Mouse (Mus musculus): Measurements from ENCODE around the gene Commd9. TPM values are rescaled to one million over a fixed set of nuclear protein-coding genes. Genes with fewer than 3 reads are reported as not detected.

Gene Commd9
- polyA plus RNA-seq, 1 experiment from 2014 or later = 27.5 TPM

DNA sequence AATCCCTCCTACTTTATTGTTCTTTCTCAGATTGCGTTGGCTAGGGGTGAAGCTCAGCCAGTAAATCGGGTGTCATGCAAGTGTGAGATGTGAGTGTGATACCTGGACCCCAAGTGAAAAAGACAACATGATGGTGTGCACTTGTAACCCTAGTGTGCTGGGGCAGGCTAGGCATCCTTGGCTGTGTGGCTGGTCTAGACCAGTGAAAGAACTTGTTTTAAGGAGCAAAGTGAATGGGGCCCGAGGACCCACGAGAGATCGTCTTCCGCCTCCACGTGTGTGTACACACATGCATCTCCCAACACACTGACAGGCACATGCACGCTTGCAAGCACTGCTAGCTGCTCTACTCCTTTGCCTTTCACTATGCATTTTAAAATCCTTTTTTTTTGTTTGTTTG lies 2.8 kb downstream of the Commd9 start:
- H3K9ac ChIP-seq = no peak overlapping the region
- no peak overlapping the region for H3K27ac ChIP-seq
- 86% methylated on average over 8 of the region's 8 CpGs for WGBS (ENCODE audit: insufficient replicate concordance)

DNA sequence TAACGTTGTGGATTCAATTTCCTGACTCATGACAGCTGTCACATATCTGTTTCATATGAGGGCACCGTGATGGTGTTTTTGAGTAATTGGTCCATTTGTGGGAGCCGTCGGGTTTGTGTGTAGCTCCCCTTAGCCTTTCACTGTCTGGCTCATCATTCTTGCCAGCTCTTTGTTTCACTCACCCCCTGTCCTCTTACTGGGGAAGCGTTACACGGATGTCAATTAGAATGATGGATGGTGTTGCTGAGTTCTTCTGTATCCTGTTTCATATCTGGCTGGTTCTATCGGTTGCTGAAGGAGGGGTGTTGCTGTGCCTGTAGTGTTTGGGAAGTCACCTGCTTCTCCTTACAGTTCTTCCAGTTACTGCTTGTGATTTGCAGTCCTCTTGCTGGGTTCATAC lies 5.1 kb downstream of the Commd9 start:
- Histone ChIP-seq H3K27ac (no peak overlapping the region), H3K9ac (no peak overlapping the region), H3K9me3 (replicated peaks) (no peaks in the 10 kb centered on the region), H3K4me3 (replicated peaks) (no peak overlapping the region), H3K4me1 (replicated peaks) (peaks cover 13% of the 10 kb centered on the region), H3K27me3 (no peaks in the 10 kb centered on the region), H3K36me3 (no peaks in the 10 kb centered on the region; the same call in 1 of the 2 replicates), H3K4me2 (no peak overlapping the region)
- DNase-seq (no peak), ATAC-seq (ENCODE audit: low read depth) (no peak)
- WGBS (ENCODE audit: insufficient replicate concordance) = 50% methylated on average over 7 of the region's 7 CpGs

More for the DNA sequence above, 2.8 kb downstream of the Commd9 start:
- Histone ChIP-seq H3K4me2 (no peak overlapping the region), H3K4me1 (replicated peaks) (peaks cover 26% of the 10 kb centered on the region), H3K27me3 (no peaks in the 10 kb centered on the region), H3K4me3 (replicated peaks) (no peak overlapping the region), H3K36me3 (no peaks in the 10 kb centered on the region), H3K9me3 (replicated peaks) (no peaks in the 10 kb centered on the region)
- ATAC-seq (ENCODE audit: low read depth) (no peak), DNase-seq (no peak)

DNA sequence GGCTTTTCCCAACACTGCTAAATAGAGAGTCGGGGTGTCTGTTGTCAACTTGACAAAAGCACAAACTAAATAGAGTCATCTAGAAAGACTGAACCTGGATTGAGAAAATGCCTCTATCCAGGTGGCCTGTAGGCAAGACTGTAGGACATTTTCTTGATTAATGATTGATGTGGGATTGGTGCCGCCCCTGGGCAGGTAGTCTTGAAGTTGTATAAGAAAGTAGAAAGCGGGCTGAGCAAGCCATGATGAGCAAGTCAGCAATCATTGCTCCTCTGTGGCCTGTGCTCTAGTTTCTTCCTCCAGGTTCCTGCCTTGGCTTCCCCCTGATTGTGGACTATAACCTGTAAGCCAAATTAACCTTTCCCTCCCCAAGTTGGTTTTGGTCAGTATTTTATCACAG lies 8.1 kb downstream of the Commd9 start:
- no peak overlapping the region for H3K4me3 ChIP-seq (replicated peaks)
- H3K4me2 ChIP-seq = no peak overlapping the region
- no peak overlapping the region for H3K9ac ChIP-seq
- H3K9me3 ChIP-seq (replicated peaks) = no peaks in the 10 kb centered on the region
- WGBS (ENCODE audit: insufficient replicate concordance) = 68% methylated on average over 3 of the region's 3 CpGs
- no peaks in the 10 kb centered on the region for H3K4me1 ChIP-seq (replicated peaks)
- no peaks in the 10 kb centered on the region for H3K27me3 ChIP-seq
- no peak overlapping the region for H3K27ac ChIP-seq
- no peak for DNase-seq
- H3K36me3 ChIP-seq = peaks cover 7% of the 10 kb centered on the region
- ATAC-seq (ENCODE audit: low read depth) = no peak

DNA sequence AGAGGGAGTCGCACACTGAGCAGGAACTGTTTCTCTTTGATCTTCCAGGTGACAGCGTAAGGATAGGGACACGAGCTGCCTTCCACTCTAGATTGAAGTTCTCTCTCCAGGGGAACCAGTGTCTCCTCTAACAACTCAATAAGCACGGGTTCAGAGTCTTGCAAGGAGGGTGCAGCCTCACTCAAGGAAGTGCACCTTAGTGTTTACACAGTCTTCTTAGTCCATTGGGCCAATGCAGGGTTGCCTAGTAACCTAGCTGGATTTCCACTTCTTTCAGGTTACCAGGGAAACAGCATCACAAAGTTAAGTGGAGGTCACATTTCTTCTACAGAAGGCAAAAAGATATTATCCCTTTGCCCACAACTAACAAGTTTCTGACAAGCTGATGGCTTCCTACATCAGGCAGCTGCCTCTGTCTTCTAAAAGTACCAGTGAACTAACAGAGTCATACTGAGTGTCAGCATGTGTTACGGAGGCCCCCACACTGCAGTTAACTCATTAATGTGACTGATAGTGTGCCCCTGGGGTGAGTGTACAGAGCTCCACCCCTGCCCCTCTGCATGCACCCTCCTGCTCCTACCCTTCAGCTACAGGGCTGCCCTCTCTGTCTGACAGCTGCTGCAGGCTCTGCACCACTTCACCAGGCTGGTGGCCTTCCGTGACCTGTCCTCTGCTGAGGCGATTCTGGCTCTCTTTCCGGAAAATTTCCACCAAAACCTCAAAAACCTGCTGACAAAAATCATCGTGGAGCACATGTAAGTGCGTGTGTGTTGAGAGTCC lies 10.6 kb downstream of the Commd9 start:
- no peaks in the 10 kb centered on the region for H3K27me3 ChIP-seq
- 76% methylated on average over 10 of the region's 10 CpGs for WGBS (ENCODE audit: insufficient replicate concordance)
- H3K27ac ChIP-seq = no peak overlapping the region
- ATAC-seq (ENCODE audit: low read depth) (no peak), DNase-seq (no peak)
- no peaks in the 10 kb centered on the region for H3K9me3 ChIP-seq (replicated peaks)
- H3K4me1 ChIP-seq (replicated peaks) = no peaks in the 10 kb centered on the region
- no peak overlapping the region for H3K9ac ChIP-seq
- no peak overlapping the region for H3K4me2 ChIP-seq
- H3K36me3 ChIP-seq = peaks cover 24% of the 10 kb centered on the region
- H3K4me3 ChIP-seq (replicated peaks) = no peak overlapping the region

DNA sequence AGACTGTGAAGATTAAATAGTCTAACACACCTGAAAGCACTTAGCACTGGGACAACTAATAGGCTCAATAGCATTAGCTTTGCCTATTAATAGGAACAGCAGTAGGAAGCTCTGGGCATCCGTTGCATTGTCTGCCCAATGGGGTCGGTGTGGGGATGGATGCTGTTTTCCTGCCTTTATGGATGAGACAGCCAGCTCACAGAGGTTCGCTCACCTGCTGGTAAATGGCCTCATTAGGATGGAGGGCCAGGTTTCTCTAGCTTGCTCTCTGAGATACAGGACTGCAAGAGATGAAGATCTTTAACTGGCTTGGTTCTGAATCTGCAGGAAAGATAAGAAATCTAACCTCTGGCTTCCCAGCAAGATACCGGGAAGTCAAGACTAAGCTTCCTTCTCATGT lies 16.1 kb downstream of the Commd9 start:
- Histone ChIP-seq H3K9ac (no peak overlapping the region), H3K27ac (no peak overlapping the region), H3K36me3 (peaks cover 19% of the 10 kb centered on the region), H3K27me3 (no peaks in the 10 kb centered on the region), H3K4me2 (no peak overlapping the region), H3K4me3 (replicated peaks) (no peak overlapping the region), H3K9me3 (replicated peaks) (no peaks in the 10 kb centered on the region), H3K4me1 (replicated peaks) (no peaks in the 10 kb centered on the region)
- ATAC-seq (ENCODE audit: low read depth) = no peak
- no peak for DNase-seq
- 77% methylated on average over 4 of the region's 4 CpGs for WGBS (ENCODE audit: insufficient replicate concordance)

DNA sequence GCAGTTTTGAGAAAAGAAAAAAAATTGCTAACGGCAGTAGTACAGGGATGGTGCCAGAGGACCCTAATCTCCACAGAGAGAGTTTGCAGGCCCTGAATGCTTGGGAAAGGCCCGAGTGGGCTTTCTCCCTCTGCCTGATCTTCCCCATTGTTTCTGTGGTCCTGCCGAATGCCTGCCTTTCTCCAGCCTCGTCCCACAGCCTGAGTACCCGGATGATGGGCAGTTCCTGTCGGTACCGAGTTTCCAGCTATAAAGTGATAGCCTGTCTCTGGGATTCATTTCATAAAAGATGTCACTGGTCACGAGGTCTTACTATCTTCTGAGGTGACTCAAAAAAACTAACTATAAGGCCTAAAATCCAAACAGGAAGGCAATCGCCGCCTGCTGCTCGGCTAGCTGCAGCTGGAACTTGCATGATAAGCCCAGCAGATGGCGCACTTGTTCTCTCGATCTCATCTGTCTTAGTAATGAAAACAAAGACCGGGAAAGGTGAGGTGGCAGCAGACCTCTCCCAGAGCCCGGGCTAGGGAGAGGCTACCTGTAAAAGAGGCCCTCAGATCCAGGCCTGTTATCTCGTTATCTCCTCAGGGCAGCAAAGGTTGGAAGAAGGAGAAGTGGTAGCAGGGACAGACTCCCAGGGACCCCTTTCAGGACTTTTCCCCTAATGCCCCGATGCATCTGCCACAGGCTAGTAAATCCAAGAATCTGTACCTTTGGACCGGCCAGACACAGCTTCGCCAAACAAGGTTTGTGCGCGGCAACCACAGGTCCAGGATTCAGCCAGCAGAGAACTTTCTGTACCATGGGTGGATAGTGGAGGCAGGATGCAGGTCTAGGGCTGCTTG lies 19.7 kb downstream of the Commd9 start:
- Histone ChIP-seq H3K4me3 (replicated peaks) (no peak overlapping the region), H3K27me3 (no peaks in the 10 kb centered on the region), H3K36me3 (peaks cover 10% of the 10 kb centered on the region; the same call in 1 of the 2 replicates), H3K9ac (no peak overlapping the region), H3K4me2 (peak overlapping the region; percentile 9; the same call in 1 of the 2 replicates), H3K27ac (no peak overlapping the region), H3K9me3 (replicated peaks) (no peaks in the 10 kb centered on the region), H3K4me1 (replicated peaks) (no peaks in the 10 kb centered on the region)
- DNase-seq = peak; percentile 35
- ATAC-seq (ENCODE audit: low read depth) = peak; percentile 61
- WGBS (ENCODE audit: insufficient replicate concordance) = 27% methylated on average over 21 of the region's 21 CpGs

DNA sequence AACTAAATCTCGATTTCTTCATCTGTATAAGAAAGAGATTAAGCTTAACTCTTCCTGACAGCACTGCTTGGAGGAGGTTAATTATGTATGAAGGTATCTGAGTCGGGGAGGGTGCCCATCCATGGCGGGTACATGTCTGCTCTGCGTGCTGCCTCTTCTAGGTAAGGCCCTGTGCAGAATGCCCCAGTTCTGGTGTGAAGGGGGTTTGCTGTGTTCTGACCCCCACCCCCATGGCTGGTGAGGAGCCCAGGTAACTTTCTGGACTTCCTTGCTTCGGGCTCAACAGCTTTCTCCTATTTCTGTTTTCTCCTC lies 20.3 kb downstream of the Commd9 start:
- no peak overlapping the region for H3K9ac ChIP-seq
- no peaks in the 10 kb centered on the region for H3K27me3 ChIP-seq
- H3K4me1 ChIP-seq (replicated peaks) = no peaks in the 10 kb centered on the region
- H3K9me3 ChIP-seq (replicated peaks) = no peaks in the 10 kb centered on the region
- DNase-seq (no peak), ATAC-seq (ENCODE audit: low read depth) (no peak)
- 60% methylated on average over 5 of the region's 5 CpGs for WGBS (ENCODE audit: insufficient replicate concordance)
- no peak overlapping the region for H3K27ac ChIP-seq
- H3K4me3 ChIP-seq (replicated peaks) = no peak overlapping the region
- 0 out of 2 replicates have a peak overlapping the region, but pooled peaks have one; percentile 9 for H3K4me2 ChIP-seq
- peaks cover 7% of the 10 kb centered on the region; the same call in 1 of the 2 replicates for H3K36me3 ChIP-seq

DNA sequence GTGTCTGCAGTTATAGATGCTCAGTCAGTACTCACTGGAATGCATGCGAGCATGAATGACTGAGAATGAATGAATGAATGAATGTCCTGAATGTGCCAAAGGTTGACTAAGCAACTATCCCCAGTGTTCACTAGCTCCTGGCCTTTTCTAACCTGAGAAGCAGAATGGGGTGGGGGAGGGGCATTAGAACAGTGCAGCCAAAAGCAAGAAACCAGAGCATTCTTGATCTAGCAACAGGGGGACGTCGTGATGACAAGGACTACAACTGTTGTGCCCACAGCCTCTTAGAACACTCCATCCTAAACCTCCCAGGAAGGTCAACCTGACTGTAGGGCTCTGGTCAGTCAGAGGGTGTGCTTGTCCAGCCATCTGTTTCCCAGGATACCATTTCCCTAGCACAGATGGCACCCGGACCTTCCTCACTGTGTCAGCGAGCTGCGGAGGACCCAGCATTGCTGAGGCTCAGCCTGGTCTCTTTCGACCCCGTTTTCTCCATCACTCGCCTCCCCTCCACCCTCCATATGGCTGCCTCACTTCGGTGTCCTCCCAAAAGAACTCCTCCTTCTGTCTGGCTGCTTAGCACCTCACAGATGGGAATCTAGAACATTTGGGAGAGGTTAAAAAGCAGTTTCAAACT lies 21.5 kb downstream of the Commd9 start:
- Histone ChIP-seq H3K4me2 (no peak overlapping the region), H3K36me3 (0 out of 2 replicates have a peak, but pooled peaks cover 3% of the 10 kb centered on the region), H3K27me3 (no peaks in the 10 kb centered on the region), H3K27ac (no peak overlapping the region), H3K4me1 (replicated peaks) (no peaks in the 10 kb centered on the region), H3K9me3 (replicated peaks) (no peaks in the 10 kb centered on the region), H3K4me3 (replicated peaks) (no peak overlapping the region), H3K9ac (no peak overlapping the region)
- DNase-seq (no peak), ATAC-seq (ENCODE audit: low read depth) (no peak)
- WGBS (ENCODE audit: insufficient replicate concordance) = 70% methylated on average over 10 of the region's 10 CpGs

DNA sequence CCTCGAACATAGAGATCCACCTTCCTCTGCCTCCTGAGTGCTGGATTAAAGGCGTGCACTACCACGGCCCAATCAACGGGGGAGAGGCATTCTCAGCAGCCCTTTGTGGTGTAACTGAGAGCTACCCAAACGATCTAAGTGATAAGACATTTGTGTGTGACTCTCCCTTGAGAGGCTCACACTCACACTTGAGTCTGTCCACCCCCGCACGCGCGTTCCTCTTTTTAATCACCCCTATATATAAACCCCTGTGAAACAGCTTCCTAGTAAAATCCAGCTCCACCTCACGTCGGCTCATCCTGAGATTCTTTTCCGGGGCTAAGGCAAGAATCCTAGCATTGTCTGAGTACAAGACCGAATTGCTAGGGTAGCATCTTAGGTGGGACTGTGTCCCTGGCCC lies 22.7 kb downstream of the Commd9 start:
- DNase-seq (no peak), ATAC-seq (ENCODE audit: low read depth) (no peak)
- Histone ChIP-seq H3K4me2 (no peak overlapping the region), H3K36me3 (0 out of 2 replicates have a peak, but pooled peaks cover 3% of the 10 kb centered on the region), H3K9ac (no peak overlapping the region), H3K27ac (no peak overlapping the region), H3K9me3 (replicated peaks) (no peaks in the 10 kb centered on the region), H3K4me3 (replicated peaks) (no peak overlapping the region), H3K4me1 (replicated peaks) (no peaks in the 10 kb centered on the region), H3K27me3 (no peaks in the 10 kb centered on the region)
- WGBS (ENCODE audit: insufficient replicate concordance) = 46% methylated on average over 13 of the region's 13 CpGs

DNA sequence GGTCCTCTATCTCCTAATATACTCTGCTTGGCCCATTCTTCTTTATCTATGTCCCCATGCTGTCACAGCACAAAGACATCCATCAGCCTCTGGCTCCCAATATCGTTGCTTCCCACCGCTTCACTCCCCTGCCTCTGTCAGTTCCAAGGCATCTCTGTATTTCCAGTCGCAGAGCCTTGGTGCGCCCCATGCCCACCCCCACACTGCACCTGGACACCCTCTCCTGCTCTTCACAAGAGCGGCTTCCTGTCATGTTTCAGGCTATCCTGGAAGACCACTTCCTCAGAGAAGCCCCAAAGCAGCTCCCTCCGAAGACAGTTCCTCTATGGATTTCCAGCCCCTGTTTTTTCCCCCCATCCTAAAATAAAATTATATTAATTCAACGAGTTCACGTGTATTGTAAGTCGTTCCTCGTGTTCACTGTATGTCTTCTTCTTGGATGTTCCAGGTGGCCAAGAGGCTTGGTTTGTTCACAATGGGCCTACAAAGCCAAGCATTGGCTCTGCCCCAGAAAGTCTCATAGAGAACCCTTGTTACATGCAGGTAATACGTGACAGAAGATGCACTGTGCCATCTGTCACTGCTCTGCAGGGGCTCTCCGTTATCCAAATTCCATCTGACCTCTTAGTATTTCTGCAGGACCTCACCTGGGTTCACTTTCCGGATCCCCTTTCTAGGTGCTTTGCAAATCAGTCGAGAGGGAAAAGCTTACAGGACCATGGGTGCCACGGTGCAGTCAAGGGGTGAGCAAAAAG lies 23.5 kb downstream of the Commd9 start:
- no peak for DNase-seq
- H3K4me2 ChIP-seq = no peak overlapping the region
- WGBS (ENCODE audit: insufficient replicate concordance) = 73% methylated on average over 15 of the region's 15 CpGs
- no peaks in the 10 kb centered on the region for H3K27me3 ChIP-seq
- no peaks in the 10 kb centered on the region for H3K4me1 ChIP-seq (replicated peaks)
- H3K36me3 ChIP-seq = 0 out of 2 replicates have a peak, but pooled peaks cover 3% of the 10 kb centered on the region
- H3K27ac ChIP-seq = no peak overlapping the region
- H3K9me3 ChIP-seq (replicated peaks) = no peaks in the 10 kb centered on the region
- ATAC-seq (ENCODE audit: low read depth) = no peak
- H3K9ac ChIP-seq = no peak overlapping the region
- H3K4me3 ChIP-seq (replicated peaks) = no peak overlapping the region

DNA sequence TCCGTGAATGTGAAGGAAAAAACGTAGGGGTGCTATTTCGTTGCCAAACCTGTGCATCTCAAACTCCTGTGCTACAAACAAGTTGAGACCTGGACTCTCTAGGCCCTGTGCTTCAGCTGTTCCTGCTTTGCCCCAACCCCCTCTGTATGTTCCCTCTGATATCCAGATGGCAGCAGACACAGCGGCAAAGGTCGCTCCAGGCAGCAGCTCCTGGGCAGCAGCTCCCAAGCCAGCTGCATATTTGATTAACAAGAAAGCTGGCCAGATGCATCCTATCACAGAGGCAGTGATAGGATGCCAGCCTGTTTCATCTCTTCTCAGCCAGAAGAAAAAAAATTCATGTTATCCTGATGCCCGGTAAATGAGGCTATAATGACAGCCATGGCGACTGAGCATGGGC lies 32.5 kb downstream of the Commd9 start:
- Histone ChIP-seq H3K27me3 (no peaks in the 10 kb centered on the region), H3K4me3 (replicated peaks) (no peak overlapping the region), H3K9me3 (replicated peaks) (no peaks in the 10 kb centered on the region), H3K9ac (no peak overlapping the region), H3K4me2 (no peak overlapping the region), H3K4me1 (replicated peaks) (peaks cover 2% of the 10 kb centered on the region; the same call in 1 of the 2 replicates), H3K36me3 (no peaks in the 10 kb centered on the region), H3K27ac (no peak overlapping the region)
- no peak; the same call in 1 of the 2 replicates for ATAC-seq (ENCODE audit: low read depth)
- WGBS (ENCODE audit: insufficient replicate concordance) = 71% methylated on average over 7 of the region's 7 CpGs
- DNase-seq = no peak

Measured in liver, embryonic 13.5 days (tissue).